Mouse (Mus musculus) adrenal gland, postnatal 25 days (tissue): ENCODE measurements at regions not wholly inside any gene's neighbourhood (a gene's known extent, or its start where the extent isn't known, plus 50 kb on each side); places are given as distances from the start of the nearest gene placed in this dataset.

Experiments used
- DNase-seq: peaks from one replicate; pipeline ENCODE4 v3.0.0; 2021; ENCODE audit warnings: mixed read lengths

DNA sequence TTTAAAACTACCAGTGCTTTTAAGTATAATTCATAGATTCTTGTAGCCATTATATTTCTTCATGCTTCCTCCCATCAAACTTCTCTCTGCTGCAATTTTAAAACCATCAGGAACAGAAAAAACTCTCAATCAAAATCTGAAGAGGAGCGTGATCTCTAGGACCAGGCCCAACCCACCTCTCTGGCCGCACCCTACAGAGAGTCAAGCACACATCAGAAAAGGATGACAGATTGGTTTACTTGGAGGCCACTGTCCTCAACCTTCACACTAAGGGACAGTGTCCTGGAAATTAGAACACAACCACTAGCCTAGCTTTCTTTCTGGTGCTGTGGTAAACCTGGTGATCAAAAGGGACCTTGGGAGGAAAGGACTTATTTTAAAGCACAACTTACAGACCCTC, 342.7 kb upstream of the Map3k7 start:
- DNase-seq, result no peak

DNA sequence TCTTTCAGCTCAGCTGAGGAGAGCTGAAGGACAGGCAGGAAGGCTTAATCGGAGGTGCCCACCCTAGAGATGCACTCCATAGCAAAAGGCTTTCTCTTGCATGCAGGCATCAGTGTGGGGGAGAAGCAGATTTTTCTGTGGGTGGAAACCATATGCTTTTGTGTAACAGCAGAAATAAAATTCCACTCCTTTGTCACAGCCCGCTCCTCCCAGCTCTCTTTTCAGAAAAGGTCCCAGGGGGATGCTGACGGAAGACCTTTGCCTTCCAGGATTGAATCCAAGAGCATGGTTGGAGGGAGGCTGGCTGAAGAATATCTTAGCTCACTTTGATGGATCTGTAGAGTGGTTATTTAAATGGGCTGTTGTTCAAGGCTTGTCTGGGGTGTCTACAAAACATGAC, 336.8 kb upstream of the Map3k7 start:
- DNase-seq, result no peak

DNA sequence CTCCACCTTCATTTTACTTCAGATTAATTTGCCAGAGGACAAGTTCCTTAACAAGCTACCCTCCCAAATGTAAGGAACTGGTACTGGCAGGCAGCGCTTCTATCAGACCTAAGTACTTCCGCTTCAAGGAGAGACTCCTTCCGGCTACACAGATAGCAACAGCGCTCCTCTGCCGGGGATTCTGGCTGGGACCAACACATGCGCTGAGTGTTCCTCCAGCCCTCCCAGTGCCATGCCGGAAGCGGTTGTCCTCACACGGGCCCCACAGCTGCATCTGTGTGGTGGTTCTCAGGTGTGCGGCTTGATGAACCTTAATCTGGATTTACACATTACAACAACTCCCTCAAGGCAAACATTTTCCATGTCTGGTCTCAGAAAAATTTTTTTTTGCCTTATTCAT, 336.1 kb upstream of the Map3k7 start:
- DNase-seq, result no peak

DNA sequence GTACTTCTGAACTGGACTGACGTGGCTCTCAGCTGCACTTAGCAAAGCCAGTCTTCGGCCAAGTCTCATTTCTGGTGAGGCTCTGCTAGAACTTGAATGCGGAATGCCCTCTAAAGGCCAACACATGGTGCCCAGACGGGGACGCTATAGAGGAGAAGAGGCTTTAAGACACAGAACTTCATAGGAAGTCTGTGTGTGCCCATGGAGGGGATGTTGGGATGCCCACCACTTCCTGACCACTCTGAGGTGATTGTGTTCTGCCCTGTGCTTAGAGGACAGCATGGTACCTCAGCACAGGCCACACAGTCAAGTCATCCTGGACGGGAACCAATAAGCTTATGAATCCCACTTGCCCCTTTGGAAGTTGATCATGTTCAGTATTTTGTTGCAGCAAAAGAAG, 325.3 kb upstream of the Map3k7 start:
- DNase-seq, result no peak

DNA sequence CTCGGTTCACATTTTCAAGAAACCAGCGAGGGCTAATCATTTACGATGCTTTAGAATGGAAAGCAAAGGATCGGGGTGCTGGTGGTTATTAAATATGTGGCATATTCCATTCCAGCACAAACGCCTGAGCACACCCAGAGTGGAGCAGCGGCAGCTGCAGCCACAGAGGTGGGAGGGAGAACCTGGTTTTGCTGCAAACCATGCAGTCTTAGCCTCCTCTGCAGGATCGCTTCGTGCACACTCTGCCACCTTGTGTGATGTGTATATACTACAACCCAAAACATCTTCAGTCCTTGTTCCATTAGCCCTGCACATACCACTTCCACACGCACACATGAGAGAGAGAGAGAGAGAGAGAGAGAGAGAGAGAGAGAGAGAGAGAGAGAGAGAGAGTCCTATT, 321.7 kb upstream of the Map3k7 start:
- DNase-seq, result peak; percentile 13

DNA sequence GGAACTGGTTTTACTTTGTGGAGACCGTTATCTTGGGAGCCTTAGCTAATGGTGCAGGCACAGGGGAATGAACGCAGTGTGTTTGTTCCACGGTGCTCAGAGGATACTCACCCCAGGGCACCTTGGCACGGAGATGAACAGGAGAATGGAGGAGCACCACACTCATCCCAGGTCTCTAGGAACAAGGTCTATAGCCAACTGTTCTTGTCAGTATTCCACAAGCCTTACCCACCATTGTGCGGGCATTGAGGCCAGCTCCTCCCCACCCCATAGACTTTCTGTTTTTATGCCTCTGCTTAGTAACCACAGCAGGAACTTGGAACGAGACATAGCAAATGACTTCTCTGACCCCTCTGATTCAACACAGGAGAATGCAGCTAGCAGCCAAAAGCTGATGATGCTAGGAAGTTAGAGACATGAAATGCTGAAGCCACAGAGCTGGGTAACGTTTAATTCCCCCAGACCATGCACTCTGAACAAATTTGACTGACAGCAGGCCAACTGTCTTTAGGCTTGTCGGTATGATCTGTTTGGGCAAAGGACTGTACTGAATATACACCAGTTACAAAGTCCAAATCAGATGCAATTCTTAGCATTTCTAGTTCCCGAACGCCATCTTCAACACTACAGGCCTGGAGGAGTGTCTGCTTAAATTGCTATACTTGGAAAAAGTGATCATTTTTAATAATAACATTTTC, 321.2 kb upstream of the Map3k7 start:
- DNase-seq, result peak; percentile 6

DNA sequence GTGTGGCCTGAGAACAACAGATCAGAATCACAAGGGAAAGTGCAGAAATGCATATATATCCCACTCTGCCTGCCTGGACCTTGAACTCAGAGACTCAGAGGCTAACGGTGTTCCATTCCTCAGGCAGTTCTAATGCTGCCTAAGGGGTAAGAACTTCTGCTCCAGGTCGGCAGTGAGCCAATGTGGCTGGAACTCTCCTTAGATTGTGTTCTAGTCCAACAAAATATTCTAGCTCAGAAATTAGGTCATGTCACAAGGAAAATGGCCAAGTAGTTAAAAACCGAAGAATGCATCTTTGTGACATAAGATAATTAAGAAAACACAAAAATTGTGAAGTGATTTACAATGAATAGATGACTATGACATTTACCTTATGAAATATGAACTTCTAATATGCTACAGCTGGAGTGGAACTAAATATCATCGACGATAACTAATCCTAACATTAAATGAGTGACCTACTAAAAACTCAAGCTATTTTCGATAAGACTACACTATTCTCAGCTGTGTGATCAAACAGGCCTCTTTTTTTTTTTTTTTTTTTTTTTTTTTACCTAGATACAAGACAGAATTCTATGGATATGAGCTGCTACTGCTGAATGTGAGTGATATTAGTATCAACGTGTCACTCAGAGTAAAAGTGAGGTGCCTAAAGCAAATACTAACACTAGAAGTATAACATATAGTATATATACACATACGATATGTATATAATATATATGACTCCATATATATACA, 315.1 kb upstream of the Map3k7 start:
- DNase-seq, result no peak

DNA sequence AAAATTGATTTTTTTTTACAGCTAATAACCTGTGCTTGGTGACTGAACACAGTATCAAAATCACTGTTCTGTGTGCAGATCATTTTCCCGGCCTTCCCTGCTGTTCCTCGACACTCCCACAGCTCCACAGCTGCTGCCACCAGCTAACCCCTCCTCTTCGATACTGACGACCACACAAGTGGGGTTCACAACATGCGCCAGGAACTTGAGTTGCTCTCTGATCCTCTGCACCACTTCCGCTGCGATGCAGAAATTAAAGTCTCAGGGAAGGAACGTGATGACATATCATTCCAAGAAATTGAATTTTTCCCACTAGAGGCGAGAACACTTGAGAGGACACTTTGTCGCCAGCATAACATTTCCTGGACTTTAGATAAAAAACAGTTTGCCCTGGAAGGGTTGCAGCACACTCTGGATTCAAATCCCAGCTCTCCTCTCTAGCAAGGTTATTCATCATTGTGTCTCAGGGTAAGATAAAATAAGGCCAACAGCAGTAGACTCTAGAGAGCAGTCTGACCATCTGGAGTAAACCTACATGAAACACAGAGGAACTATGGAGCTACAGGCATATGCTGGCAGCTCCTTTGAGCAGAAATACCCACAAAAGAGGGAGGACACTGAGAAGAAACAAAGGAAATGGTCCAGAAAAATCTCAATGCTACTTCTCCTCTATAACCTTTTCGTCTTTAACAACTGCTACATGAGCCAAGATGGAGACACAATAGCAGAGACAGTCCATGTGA, 308.4 kb upstream of the Map3k7 start:
- DNase-seq, result no peak

DNA sequence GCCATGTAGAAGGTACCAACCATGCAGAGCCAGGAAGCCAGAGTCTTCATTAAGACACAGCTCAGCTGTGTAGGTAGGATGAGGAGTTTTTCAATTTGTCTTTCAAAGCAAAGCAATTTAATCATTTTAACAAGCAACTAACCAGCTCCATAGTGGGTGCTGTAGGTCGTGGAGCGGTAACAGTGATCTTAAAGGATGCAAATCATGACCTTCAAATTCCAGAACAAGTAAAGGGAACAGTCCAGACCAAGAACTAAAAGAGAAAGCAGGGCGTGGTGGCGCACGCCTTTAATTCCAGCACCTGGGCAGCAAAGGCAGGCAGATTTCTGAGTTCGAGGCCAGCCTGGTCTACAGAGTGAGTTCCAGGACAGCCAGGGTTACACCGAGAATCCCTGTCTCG, 307.8 kb upstream of the Map3k7 start:
- DNase-seq, result no peak

DNA sequence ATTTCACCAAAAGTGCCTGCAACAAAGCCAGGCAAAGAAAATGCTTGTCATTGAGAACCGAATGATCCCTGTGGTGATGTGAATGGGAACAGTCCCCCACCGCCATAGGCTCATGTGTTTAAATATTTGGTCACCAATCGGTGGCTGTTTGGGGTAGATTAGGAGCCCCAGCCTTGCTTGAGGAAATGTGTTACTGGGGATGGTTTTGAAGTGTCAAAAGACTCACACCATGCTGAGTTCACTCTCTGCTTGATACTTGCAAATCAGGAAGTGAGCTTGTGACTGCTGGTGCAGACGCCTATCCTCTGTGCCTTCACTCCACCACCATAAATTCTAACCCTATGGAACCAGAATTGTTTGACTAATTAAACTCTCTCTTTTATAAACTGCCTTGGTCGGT, 305.1 kb upstream of the Map3k7 start:
- DNase-seq, result no peak

DNA sequence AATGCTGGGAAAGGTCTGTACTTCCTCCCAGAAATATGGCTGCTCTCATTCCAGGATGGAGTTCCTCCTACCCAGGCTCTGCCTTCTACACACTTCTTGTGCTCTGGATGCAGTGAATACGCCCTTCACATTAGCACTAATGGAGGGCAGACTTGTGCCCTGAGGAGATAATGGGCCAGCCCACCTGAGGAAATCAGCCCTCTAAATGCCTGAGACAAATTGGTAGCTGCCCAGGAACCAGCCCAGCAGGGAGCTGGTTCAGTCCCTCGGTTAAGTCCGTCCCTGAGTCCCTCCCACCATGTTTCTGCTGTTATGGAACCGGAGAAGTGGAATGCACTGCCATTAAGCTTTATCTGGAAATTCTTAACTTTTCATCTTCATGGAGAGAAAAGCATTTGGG, 303.0 kb upstream of the Map3k7 start:
- DNase-seq, result no peak

DNA sequence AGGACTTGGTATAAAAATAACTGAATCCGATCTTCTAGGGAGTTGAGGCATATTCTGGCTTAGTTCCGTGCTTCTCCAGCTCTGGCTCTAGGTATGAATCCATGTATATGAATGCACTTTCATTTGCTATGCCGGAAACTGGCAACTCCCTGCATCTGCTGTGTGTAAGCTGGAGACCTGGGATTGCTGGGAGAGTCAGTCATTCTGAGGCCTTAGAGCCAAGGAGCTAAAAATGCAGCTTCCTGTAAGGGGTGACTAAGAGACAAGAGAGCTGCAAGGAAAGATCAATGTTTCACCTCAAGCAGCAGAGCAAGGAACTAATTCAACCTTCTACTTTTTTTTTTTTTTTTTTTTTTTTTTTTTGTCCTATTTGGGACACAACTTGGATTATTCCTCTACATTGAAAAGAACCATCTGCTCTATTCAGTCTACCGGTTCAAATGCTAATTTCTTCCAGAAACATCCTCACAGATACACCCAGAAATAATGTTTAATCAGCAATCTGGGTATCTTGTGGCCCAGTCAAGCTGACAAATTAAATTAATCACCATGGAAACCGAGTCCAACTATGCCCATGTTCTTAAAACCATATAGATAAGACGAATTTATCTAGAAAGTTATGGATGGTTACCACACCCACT, 292.2 kb upstream of the Map3k7 start:
- no peak for DNase-seq

DNA sequence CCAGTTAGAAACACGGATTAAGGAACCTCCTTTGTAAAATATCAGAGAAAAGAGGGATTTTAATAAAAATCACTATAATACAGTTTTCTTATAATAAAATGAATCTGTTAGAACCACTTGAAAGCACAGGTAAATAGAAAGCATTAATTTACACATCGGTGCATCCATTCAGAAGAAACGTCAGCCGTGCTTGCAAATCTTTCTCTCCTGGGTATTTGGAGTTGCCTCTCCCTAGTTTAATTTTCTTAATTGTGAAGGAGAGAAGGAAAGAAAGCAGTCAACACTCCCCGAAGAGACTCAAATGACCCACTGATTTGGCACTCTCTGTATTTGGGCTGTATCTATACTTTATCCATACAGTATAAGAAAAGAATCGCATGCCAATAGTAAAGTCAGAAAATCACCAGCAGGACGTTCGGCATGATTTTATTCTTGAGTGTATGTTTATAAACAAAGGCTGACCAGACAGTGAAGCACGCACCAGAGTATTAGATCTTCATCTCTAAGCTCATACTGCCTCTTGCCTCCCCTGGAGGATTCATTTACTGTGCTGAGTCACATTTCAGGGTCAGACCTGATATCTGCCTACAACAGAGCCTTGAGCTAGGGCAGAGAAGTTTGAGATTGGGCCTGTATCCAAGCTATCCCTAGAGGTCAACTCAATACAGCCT, 291.6 kb upstream of the Map3k7 start:
- no peak for DNase-seq

DNA sequence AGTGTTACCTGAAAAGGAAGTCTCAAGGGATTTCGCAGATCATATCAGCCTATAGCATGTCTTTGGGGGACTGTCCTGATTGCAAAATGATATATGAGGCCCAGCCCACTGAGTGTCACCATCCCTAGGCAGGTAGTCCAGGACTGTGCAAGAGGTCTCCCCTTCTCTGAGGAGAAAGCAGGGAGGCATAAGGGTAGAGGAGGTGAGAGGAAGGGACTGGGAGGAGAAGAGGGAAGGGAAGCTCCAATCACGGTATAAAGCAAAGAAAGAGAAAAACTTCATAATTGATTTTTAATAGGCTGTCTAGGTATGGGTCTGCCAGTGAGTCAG, 291.1 kb upstream of the Map3k7 start:
- DNase-seq, result no peak

DNA sequence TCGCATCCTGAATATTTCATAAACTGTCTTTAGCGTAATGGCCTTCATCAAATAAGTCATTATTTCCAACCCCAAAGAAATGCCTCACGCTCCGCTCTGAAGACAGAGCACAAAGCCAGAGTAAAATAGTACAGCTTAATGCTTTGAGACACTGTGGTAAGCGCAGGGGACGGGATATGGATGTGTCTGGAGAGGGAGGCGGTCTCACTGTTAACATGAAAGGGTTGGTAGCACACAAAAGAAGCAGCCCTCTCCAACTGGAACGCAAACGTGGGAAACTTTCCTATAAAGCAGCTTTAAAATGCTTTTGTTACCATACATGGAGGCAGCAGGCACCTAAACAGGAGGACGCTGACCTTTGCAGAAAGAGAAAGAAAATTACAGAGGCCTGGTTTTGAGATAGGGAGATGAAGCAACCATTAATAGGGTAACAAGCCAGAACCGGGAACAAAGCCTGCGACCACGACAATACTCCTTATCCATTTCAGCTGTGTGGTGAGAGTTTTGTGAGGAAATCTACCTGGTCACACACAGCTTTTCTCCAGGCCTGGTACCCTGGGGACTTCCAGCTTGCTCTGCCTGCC, 284.8 kb upstream of the Map3k7 start:
- DNase-seq, result no peak

DNA sequence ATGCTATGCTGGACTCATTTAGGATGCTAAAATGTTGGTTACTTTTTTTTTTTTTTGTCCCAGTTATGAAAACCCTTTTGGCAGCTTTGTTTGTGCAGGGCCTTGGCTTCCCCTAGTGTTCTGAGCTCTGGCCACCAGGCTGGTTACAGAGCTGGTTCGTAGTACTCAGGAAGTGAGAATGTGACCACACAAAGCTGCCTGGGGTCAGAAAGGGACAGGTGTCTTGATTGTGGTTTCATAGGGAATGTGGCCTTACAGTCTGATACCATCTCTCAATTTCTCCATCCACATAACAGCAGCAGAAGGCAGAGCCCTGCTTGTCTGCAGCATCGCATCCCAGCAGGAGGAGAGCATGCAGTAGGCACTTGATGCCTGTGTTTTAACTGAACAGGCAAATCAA, 282.9 kb upstream of the Map3k7 start:
- DNase-seq, result no peak

DNA sequence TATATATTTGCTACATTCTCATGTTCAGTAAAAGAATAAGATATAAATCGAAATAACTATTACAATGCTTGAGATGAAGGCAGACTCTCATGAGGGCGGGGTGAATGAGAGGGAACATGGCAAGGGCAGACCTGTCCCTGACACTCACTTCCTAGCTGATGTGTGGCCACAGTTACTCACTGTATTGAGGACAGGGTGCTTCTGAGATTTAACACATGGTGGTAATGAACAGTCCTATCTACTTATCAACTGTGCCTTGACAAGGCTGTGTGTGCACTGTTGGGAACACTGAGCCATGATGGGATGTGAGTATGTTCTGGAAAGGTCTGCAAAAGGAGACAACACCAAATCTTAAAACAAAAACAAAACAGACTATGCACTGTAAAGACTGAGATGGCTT, 274.8 kb upstream of the Map3k7 start:
- DNase-seq, result no peak

DNA sequence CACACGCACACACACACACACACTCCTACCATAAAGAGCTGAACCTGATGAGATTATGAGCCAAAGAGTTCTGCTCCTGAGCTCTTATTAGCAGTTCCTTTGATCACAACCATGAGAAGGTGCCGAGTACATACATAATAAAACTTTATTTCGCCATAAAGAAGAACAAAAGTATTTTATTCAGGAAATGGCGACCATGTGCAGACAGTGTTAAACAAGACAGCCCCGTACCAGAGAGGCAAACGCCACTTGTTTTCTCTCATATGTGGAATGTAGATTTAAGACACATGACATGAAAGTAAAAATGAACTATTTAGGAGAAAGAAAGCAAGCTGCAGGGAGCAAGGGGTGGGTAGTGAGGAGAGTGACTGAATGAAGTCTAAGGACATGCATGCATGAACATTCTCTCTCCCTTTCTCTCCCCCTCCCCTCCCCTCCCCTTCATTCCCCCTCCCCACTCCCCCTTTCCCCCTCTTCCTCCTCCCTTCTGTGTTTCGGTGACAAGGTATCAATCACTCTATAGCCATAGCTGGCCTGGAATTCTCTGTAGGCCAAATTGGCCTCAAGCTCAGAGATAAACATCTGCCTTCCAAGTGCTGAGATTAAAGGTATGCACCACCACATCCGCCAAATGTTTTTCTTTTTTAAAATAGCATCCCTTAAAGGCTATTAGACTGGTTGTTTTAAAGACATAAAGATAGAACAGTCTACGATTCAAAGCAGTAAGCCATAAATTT, 266.0 kb upstream of the Map3k7 start:
- no peak for DNase-seq

DNA sequence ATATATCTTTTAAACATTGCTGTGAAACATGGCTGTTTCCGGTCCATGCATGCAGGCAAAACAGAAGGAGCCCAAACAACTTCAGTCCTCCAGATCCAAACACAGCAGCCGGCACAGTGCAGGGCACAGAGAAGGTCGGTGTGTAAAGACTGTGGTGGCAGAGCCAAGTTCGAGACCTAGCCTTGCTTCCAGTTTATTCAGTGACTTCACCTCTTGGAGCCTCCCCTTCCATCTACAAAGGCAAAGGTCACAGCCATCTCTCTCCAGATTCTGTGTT, 265.5 kb upstream of the Map3k7 start:
- DNase-seq, result no peak

DNA sequence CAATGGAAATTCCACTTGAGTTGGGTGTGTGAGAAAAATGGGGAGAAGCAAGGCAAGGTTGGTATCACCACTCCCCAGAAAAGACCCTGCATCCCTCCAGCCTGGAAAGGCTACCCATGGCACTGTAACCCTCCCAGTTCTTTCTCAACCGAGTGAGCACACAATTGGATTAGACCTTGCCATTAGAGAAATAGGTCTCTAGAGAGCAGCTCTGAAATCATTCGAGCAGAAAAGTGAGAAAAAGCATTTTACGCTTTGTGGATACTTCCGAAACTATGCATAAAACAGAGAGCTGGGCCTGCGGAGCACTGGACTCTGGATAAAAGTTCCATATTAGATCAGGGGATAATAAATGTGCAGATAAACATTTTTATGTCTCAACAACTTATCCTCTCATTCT, 264.6 kb upstream of the Map3k7 start:
- DNase-seq, result no peak

DNA sequence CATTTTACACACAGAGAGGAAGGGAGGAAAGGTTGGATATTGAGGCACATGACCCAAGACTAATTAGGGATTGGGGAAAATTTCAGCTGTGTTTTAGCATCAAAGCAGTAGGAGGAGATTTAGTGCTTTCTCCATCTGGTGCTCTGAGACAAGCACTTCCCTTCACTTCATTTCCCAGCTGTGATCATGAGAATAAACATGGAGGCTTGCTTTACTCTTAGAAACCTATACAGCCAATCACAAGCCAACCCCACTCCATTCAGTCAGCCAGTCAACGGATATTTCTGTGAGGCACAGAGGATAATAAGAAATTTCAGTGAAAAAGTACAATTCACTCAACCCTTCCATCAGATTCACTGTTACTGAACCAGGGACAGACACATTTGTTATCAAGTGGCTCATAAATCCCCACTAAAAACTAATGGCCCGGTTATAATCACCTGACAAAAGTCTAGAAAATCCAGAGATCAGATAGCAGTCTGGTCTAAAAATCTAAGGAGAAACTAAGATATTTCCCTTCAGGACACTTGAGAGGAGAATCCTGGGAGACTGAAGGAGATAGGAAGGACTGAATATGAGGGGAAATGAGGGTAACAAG, 249.7 kb upstream of the Map3k7 start:
- DNase-seq, result no peak
